8 mouse cellular contexts compared by ENCODE assay signal in genomic region chr14:55899701-55900413, GRCm38 (mm10). TPM values are rescaled to one million over a fixed set of nuclear protein-coding genes. Genes with fewer than 3 reads are reported as not detected.
DNase-seq lines count a peak whose midpoint lies in the region; ATAC-seq lines count a peak whose summit lies in the region.

Gene Sdr39u1 (minus strand): TSS chr14:55900293.

- H3K4me2 ChIP-seq in hindbrain, embryonic 12.5 days (replicated peaks), result peak within 1 kb of the TSS; percentile 82
- peak within 1 kb of the TSS; percentile 95 for H3K4me2 ChIP-seq in lung, embryonic 16.5 days (ENCODE audit: low read depth, low read length)

- peaks cover 30% of the 10 kb centered on the region for H3K36me3 ChIP-seq in hindbrain, embryonic 12.5 days
- H3K36me3 ChIP-seq in lung, embryonic 16.5 days (ENCODE audit: control insufficient read depth, insufficient read depth, low read length), result peaks cover 26% of the 10 kb centered on the region

- peak; percentile 94 for ATAC-seq in hindbrain, embryonic 12.5 days (ENCODE audit: low FRiP score)
- ATAC-seq in lung, embryonic 16.5 days (ENCODE audit: low read depth), result peak; percentile 92

- WGBS in hindbrain, embryonic 12.5 days, result 4% methylated on average over 39 of the region's 39 CpGs
- WGBS in lung, embryonic 16.5 days, result 1% methylated on average over 39 of the region's 39 CpGs

- DNase-seq in Muller cell, postnatal 12 days (ENCODE audit: inconsistent ontology term), result peak; percentile 90
- DNase-seq in cerebellum, postnatal 14 days, result peak; percentile 93 to 95
- DNase-seq in frontal cortex, postnatal 25 days (ENCODE audit: low spot score in 2 of 2), result peak; percentile 64 to 69
- peak; percentile 79 to 84 for DNase-seq in layer of hippocampus, postnatal 10 days (ENCODE audit: low spot score in 2 of 2)
- peak; percentile 77 for DNase-seq in ovary, adult 18-20 months (ENCODE audit: low spot score)
- DNase-seq in thymus, adult 18-20 months, result peak; percentile 75 to 82

- H3K4me3 ChIP-seq in hindbrain, embryonic 12.5 days, result peak within 1 kb of the TSS; percentile 49
- H3K4me3 ChIP-seq in lung, embryonic 16.5 days (ENCODE audit: low read length), result peak within 1 kb of the TSS; percentile 60

- peak within 1 kb of the TSS; percentile 75 for H3K9ac ChIP-seq in hindbrain, embryonic 12.5 days
- peak within 1 kb of the TSS; percentile 82 for H3K9ac ChIP-seq in lung, embryonic 16.5 days (ENCODE audit: low read length)

- H3K4me1 ChIP-seq in hindbrain, embryonic 12.5 days, result peaks cover 14% of the 10 kb centered on the region
- peaks cover 9% of the 10 kb centered on the region; the same call in 1 of the 2 replicates for H3K4me1 ChIP-seq in lung, embryonic 16.5 days (replicated peaks; ENCODE audit: control insufficient read depth, insufficient read depth, low read length)

- no peaks in the 10 kb centered on the region for H3K27me3 ChIP-seq in hindbrain, embryonic 12.5 days
- no peaks in the 10 kb centered on the region for H3K27me3 ChIP-seq in lung, embryonic 16.5 days (ENCODE audit: control insufficient read depth, insufficient read depth, low read depth, low read length)

- no peaks in the 10 kb centered on the region for H3K9me3 ChIP-seq in hindbrain, embryonic 12.5 days (replicated peaks)
- no peaks in the 10 kb centered on the region for H3K9me3 ChIP-seq in lung, embryonic 16.5 days (ENCODE audit: control insufficient read depth, low read length)

- H3K27ac ChIP-seq in hindbrain, embryonic 12.5 days, result peak within 1 kb of the TSS; percentile 65
- peak within 1 kb of the TSS; percentile 69 for H3K27ac ChIP-seq in lung, embryonic 16.5 days (ENCODE audit: low read length)

RNA-seq across cellular contexts. Expression of gene Sdr39u1, which starts in this region (rescaled TPM):
- 63.5 and 68.3 TPM in 2 replicates for polyA plus RNA-seq in hindbrain, embryonic 12.5 days (2016; fragmentation: Nextera tagmentation; extraction: Ambion mirVana)
- 10 to 100 TPM; 80.5 to 87.8 TPM for total RNA-seq in layer of hippocampus, postnatal 10 days (2021)
- 55.0 and 55.9 TPM in 2 replicates for polyA plus RNA-seq in lung, embryonic 16.5 days (2015; fragmentation: Nextera tagmentation; extraction: Ambion mirVana)

Comparison
In these comparisons a context has a peak if more than half of its experiments do, and no peak if none do; other contexts are left out.
1. Peak in every context shown above with its lines: DNase-seq, ATAC-seq, H3K4me3 ChIP-seq and H3K27ac ChIP-seq.